Mouse (Mus musculus): ENCODE data around the gene Fibcd1.

GRCm38 (mm10) chr2:31790728-31791251 lies 55.0 kb downstream of the Fibcd1 start:
- TF ChIP-seq CTCF (IDR thresholded peaks at IDR 0.05; ENCODE audit: low read depth, low read length) (no peak), POLR2A (IDR thresholded peaks at IDR 0.05; ENCODE audit: extremely low read depth, insufficient read depth, low read length) (no peak)
